Mouse (Mus musculus): ENCODE measurements around the gene Trio.

DNA sequence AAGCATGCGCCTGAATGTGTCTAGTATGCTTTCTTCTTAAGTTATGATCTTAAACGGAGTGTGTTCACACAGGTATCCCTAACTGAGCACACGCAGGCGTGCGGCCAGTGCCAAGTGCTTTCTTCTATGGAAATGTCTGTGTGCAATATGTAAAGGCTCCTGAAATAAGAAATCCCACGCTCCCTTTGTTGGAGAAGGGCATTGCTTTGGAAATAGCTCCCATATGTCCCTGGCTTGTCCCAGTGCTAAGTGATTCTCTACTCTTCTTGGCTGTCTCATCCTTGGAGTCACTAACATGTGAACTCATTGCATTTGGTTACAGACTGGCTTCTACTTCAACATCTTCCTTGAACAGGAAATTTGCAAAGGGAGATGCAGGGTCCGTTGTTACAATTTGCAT, 340.8 kb downstream of the Trio start:
- TF ChIP-seq CTCF (IDR thresholded peaks at IDR 0.05; ENCODE audit: low read depth) (no peak), EP300 (optimal IDR thresholded peaks at IDR 0.05) (no peak)

Data from stomach, postnatal 0 days (tissue).